Mouse (Mus musculus): ENCODE data around the gene Sept9. TPM values are rescaled to one million over a fixed set of nuclear protein-coding genes. Genes with fewer than 3 reads are reported as not detected.

The Sept9 gene
- polyA plus RNA-seq, 1 experiment from 2014 or later, result 182 TPM

- Histone ChIP-seq H3K36me3 (replicated peaks; ENCODE audit: control insufficient read depth, insufficient read depth, low read depth, low read length) (no peaks in the 10 kb centered on the region), H3K27ac (replicated peaks; ENCODE audit: low read depth, low read length) (no peak overlapping the region), H3K27me3 (ENCODE audit: control insufficient read depth, insufficient read depth, low read length) (no peaks in the 10 kb centered on the region), H3K4me1 (ENCODE audit: control insufficient read depth, insufficient read depth, low read length) (peaks cover 5% of the 10 kb centered on the region; the same call in 1 of the 2 replicates), H3K4me3 (ENCODE audit: low read depth, low read length) (no peak overlapping the region), H3K9ac (replicated peaks; ENCODE audit: low read length) (no peak overlapping the region), H3K9me3 (replicated peaks; ENCODE audit: control insufficient read depth, low read length) (no peaks in the 10 kb centered on the region), H3K4me2 (ENCODE audit: low read depth, low read length) (no peak overlapping the region)
- 63% methylated on average over 8 of the region's 8 CpGs for WGBS
- no peak for ATAC-seq (replicated peaks; ENCODE audit: insufficient number of reproducible peaks, low FRiP score, low TSS enrichment, low read depth)
- DNase-seq (ENCODE audit: low spot score), result no peak
These were observed 45.7 kb downstream of the Sept9 start for GRCm38 (mm10) chr11:117245041-117245725.

- no peak for ATAC-seq (replicated peaks; ENCODE audit: insufficient number of reproducible peaks, low FRiP score, low TSS enrichment, low read depth)
- Histone ChIP-seq H3K4me2 (ENCODE audit: low read depth, low read length) (no peak overlapping the region), H3K9ac (replicated peaks; ENCODE audit: low read length) (no peak overlapping the region), H3K36me3 (replicated peaks; ENCODE audit: control insufficient read depth, insufficient read depth, low read depth, low read length) (no peaks in the 10 kb centered on the region), H3K27me3 (ENCODE audit: control insufficient read depth, insufficient read depth, low read length) (no peaks in the 10 kb centered on the region), H3K9me3 (replicated peaks; ENCODE audit: control insufficient read depth, low read length) (no peaks in the 10 kb centered on the region), H3K4me1 (ENCODE audit: control insufficient read depth, insufficient read depth, low read length) (peaks cover 5% of the 10 kb centered on the region; the same call in 1 of the 2 replicates), H3K27ac (replicated peaks; ENCODE audit: low read depth, low read length) (no peak overlapping the region), H3K4me3 (ENCODE audit: low read depth, low read length) (no peak overlapping the region)
- DNase-seq (ENCODE audit: low spot score), result no peak
- WGBS, result 76% methylated on average over 3 of the region's 3 CpGs
These were observed 46.4 kb downstream of the Sept9 start for GRCm38 (mm10) chr11:117245846-117246245.

- DNase-seq (ENCODE audit: low spot score), result no peak
- Histone ChIP-seq H3K9ac (replicated peaks; ENCODE audit: low read length) (no peak overlapping the region), H3K27me3 (ENCODE audit: control insufficient read depth, insufficient read depth, low read length) (no peaks in the 10 kb centered on the region), H3K4me2 (ENCODE audit: low read depth, low read length) (no peak overlapping the region), H3K4me1 (ENCODE audit: control insufficient read depth, insufficient read depth, low read length) (peaks cover 5% of the 10 kb centered on the region; the same call in 1 of the 2 replicates), H3K36me3 (replicated peaks; ENCODE audit: control insufficient read depth, insufficient read depth, low read depth, low read length) (no peaks in the 10 kb centered on the region), H3K4me3 (ENCODE audit: low read depth, low read length) (no peak overlapping the region), H3K27ac (replicated peaks; ENCODE audit: low read depth, low read length) (no peak overlapping the region), H3K9me3 (replicated peaks; ENCODE audit: control insufficient read depth, low read length) (no peaks in the 10 kb centered on the region)
- ATAC-seq (replicated peaks; ENCODE audit: insufficient number of reproducible peaks, low FRiP score, low TSS enrichment, low read depth), result no peak
- WGBS, result 65% methylated on average over 8 of the region's 8 CpGs
These were observed 46.8 kb downstream of the Sept9 start for GRCm38 (mm10) chr11:117246286-117246685.

- H3K4me3 ChIP-seq (ENCODE audit: low read depth, low read length), result no peak overlapping the region
- H3K9ac ChIP-seq (replicated peaks; ENCODE audit: low read length), result no peak overlapping the region
- no peak for DNase-seq (ENCODE audit: low spot score)
- H3K27me3 ChIP-seq (ENCODE audit: control insufficient read depth, insufficient read depth, low read length), result no peaks in the 10 kb centered on the region
- no peak overlapping the region for H3K27ac ChIP-seq (replicated peaks; ENCODE audit: low read depth, low read length)
- H3K4me2 ChIP-seq (ENCODE audit: low read depth, low read length), result no peak overlapping the region
- no peaks in the 10 kb centered on the region for H3K9me3 ChIP-seq (replicated peaks; ENCODE audit: control insufficient read depth, low read length)
- peaks cover 5% of the 10 kb centered on the region; the same call in 1 of the 2 replicates for H3K4me1 ChIP-seq (ENCODE audit: control insufficient read depth, insufficient read depth, low read length)
- no peak; the same call in 1 of the 2 replicates for ATAC-seq (replicated peaks; ENCODE audit: insufficient number of reproducible peaks, low FRiP score, low TSS enrichment, low read depth)
- 79% methylated on average over 9 of the region's 9 CpGs for WGBS
- no peaks in the 10 kb centered on the region for H3K36me3 ChIP-seq (replicated peaks; ENCODE audit: control insufficient read depth, insufficient read depth, low read depth, low read length)
These were observed 47.5 kb downstream of the Sept9 start for GRCm38 (mm10) chr11:117246981-117247431.

- Histone ChIP-seq H3K36me3 (replicated peaks; ENCODE audit: control insufficient read depth, insufficient read depth, low read depth, low read length) (no peaks in the 10 kb centered on the region), H3K4me2 (ENCODE audit: low read depth, low read length) (no peak overlapping the region), H3K27me3 (ENCODE audit: control insufficient read depth, insufficient read depth, low read length) (no peaks in the 10 kb centered on the region), H3K9me3 (replicated peaks; ENCODE audit: control insufficient read depth, low read length) (no peaks in the 10 kb centered on the region), H3K4me3 (ENCODE audit: low read depth, low read length) (no peak overlapping the region), H3K27ac (replicated peaks; ENCODE audit: low read depth, low read length) (no peak overlapping the region), H3K4me1 (ENCODE audit: control insufficient read depth, insufficient read depth, low read length) (peaks cover 5% of the 10 kb centered on the region; the same call in 1 of the 2 replicates), H3K9ac (replicated peaks; ENCODE audit: low read length) (no peak overlapping the region)
- WGBS, result 80% methylated on average over 5 of the region's 5 CpGs
- DNase-seq (ENCODE audit: low spot score) (no peak), ATAC-seq (replicated peaks; ENCODE audit: insufficient number of reproducible peaks, low FRiP score, low TSS enrichment, low read depth) (no peak)
These were observed 48.1 kb downstream of the Sept9 start for GRCm38 (mm10) chr11:117247541-117247940.

- no peak overlapping the region for H3K4me3 ChIP-seq (ENCODE audit: low read depth, low read length)
- no peak overlapping the region; the same call in 1 of the 2 replicates for H3K27ac ChIP-seq (replicated peaks; ENCODE audit: low read depth, low read length)
- H3K9me3 ChIP-seq (replicated peaks; ENCODE audit: control insufficient read depth, low read length), result no peaks in the 10 kb centered on the region
- H3K4me2 ChIP-seq (ENCODE audit: low read depth, low read length), result no peak overlapping the region
- H3K27me3 ChIP-seq (ENCODE audit: control insufficient read depth, insufficient read depth, low read length), result no peaks in the 10 kb centered on the region
- peaks cover 5% of the 10 kb centered on the region; the same call in 1 of the 2 replicates for H3K4me1 ChIP-seq (ENCODE audit: control insufficient read depth, insufficient read depth, low read length)
- 45% methylated on average over 11 of the region's 11 CpGs for WGBS
- DNase-seq (ENCODE audit: low spot score), result no peak
- no peaks in the 10 kb centered on the region for H3K36me3 ChIP-seq (replicated peaks; ENCODE audit: control insufficient read depth, insufficient read depth, low read depth, low read length)
- no peak overlapping the region for H3K9ac ChIP-seq (replicated peaks; ENCODE audit: low read length)
- ATAC-seq (replicated peaks; ENCODE audit: insufficient number of reproducible peaks, low FRiP score, low TSS enrichment, low read depth), result no peak
These were observed 49.3 kb downstream of the Sept9 start for GRCm38 (mm10) chr11:117248734-117249248.

GRCm38 (mm10) chr11:117249282-117249984, 50.0 kb downstream of the Sept9 start:
- no peaks in the 10 kb centered on the region for H3K9me3 ChIP-seq (replicated peaks; ENCODE audit: control insufficient read depth, low read length)
- no peak overlapping the region for H3K27ac ChIP-seq (replicated peaks; ENCODE audit: low read depth, low read length)

More at GRCm38 (mm10) chr11:117249282-117249984, 50.0 kb downstream of the Sept9 start:
- Histone ChIP-seq H3K9ac (replicated peaks; ENCODE audit: low read length) (no peak overlapping the region), H3K4me2 (ENCODE audit: low read depth, low read length) (no peak overlapping the region), H3K27me3 (ENCODE audit: control insufficient read depth, insufficient read depth, low read length) (no peaks in the 10 kb centered on the region), H3K4me1 (ENCODE audit: control insufficient read depth, insufficient read depth, low read length) (peaks cover 5% of the 10 kb centered on the region; the same call in 1 of the 2 replicates), H3K36me3 (replicated peaks; ENCODE audit: control insufficient read depth, insufficient read depth, low read depth, low read length) (no peaks in the 10 kb centered on the region), H3K4me3 (ENCODE audit: low read depth, low read length) (no peak overlapping the region)
- DNase-seq (ENCODE audit: low spot score) (no peak), ATAC-seq (replicated peaks; ENCODE audit: insufficient number of reproducible peaks, low FRiP score, low TSS enrichment, low read depth) (no peak)
- 76% methylated on average over 18 of the region's 18 CpGs for WGBS

Data from embryonic facial prominence, embryonic 11.5 days (tissue).